In the genomic region with DNA sequence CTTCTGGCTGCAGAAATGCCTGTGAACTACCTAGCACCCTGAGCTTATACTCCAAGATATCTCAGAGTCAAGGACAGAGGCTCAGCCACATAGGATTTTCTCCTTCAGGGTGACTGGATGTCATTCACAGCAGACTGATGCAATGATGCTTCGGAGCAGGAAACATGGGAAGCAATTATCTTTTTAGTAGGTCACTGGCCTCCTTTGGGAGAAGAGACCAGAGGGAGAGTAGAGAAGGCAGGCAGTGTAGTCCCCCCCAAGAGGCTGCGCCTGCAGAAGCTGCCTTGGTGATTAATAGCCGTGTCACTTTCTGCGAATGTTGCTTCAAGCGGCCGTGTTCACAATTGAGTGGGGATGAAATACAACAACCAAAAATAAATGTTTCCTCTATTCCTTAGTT, we compare ENCODE assay signal across 9 mouse cellular contexts.
DNase-seq lines count a peak whose midpoint lies in the region; ATAC-seq and TF ChIP-seq lines count a peak whose summit lies in the region.
"Had no signal": no experiment of that assay in that cellular context is flagged by ENCODE, and none has a peak within 500 bp of the region (broad histone marks: within the 10 kb centered on the region; RNA-seq: fewer than 3 reads in every experiment).

No protein-coding gene starts in this region.

- no peaks in the 10 kb centered on the region for H3K36me3 ChIP-seq in hindbrain, embryonic 11.5 days (ENCODE audit: control insufficient read depth, insufficient read depth, low read length)
- no peaks in the 10 kb centered on the region for H3K36me3 ChIP-seq in hindbrain, embryonic 10.5 days
- H3K36me3 ChIP-seq in midbrain, embryonic 15.5 days (replicated peaks), result no peaks in the 10 kb centered on the region
- H3K36me3 ChIP-seq in thymus, adult 2 months (ENCODE audit: control insufficient read depth, insufficient read depth, low read length), result no peaks in the 10 kb centered on the region
- H3K36me3 ChIP-seq in kidney, adult 2 months (ENCODE audit: control insufficient read depth, insufficient read depth, low read length), result no peaks in the 10 kb centered on the region

- H3K4me3 ChIP-seq in hindbrain, embryonic 11.5 days (ENCODE audit: low read depth, low read length), result no peak overlapping the region
- no peak overlapping the region for H3K4me3 ChIP-seq in hindbrain, embryonic 10.5 days
- no peak overlapping the region for H3K4me3 ChIP-seq in midbrain, embryonic 15.5 days
- no peak overlapping the region for H3K4me3 ChIP-seq in thymus, adult 2 months (ENCODE audit: control insufficient read depth, insufficient read depth, low read length)
- H3K4me3 ChIP-seq in kidney, adult 2 months (ENCODE audit: insufficient read depth, low read depth, low read length), result no peak overlapping the region
- H3K4me3 ChIP-seq: gastrocnemius, adult 2 months had no signal

- no peak for TF ChIP-seq CTCF in thymus, adult 2 months (IDR thresholded peaks at IDR 0.05; ENCODE audit: borderline replicate concordance, control insufficient read depth, extremely low read depth, insufficient read depth, low read length, poor library complexity)
- no peak for TF ChIP-seq CTCF in kidney, adult 2 months (conservative IDR thresholded peaks at IDR 0.05; ENCODE audit: insufficient read depth, insufficient read length, low read depth, low read length)

- no peaks in the 10 kb centered on the region for H3K9me3 ChIP-seq in hindbrain, embryonic 11.5 days (ENCODE audit: control insufficient read depth, low read length)
- no peaks in the 10 kb centered on the region for H3K9me3 ChIP-seq in hindbrain, embryonic 10.5 days
- H3K9me3 ChIP-seq in midbrain, embryonic 15.5 days, result no peaks in the 10 kb centered on the region

- H3K4me1 ChIP-seq in hindbrain, embryonic 11.5 days (replicated peaks; ENCODE audit: control insufficient read depth, insufficient read depth, low read length), result peaks cover 3% of the 10 kb centered on the region; the same call in 1 of the 2 replicates
- H3K4me1 ChIP-seq in hindbrain, embryonic 10.5 days (replicated peaks), result peaks cover 22% of the 10 kb centered on the region
- H3K4me1 ChIP-seq in midbrain, embryonic 15.5 days, result peaks cover 17% of the 10 kb centered on the region
- 0 out of 2 replicates have a peak, but pooled peaks cover 2% of the 10 kb centered on the region for H3K4me1 ChIP-seq in thymus, adult 2 months (replicated peaks; ENCODE audit: control insufficient read depth, insufficient read depth, low read length)
- H3K4me1 ChIP-seq in kidney, adult 2 months (ENCODE audit: control insufficient read depth, insufficient read depth, low read length), result no peaks in the 10 kb centered on the region

- no peaks in the 10 kb centered on the region for H3K27me3 ChIP-seq in hindbrain, embryonic 11.5 days (ENCODE audit: control insufficient read depth, insufficient read depth, low read length)
- H3K27me3 ChIP-seq in hindbrain, embryonic 10.5 days (ENCODE audit: insufficient read depth, poor library complexity, severe bottlenecking), result no peaks in the 10 kb centered on the region
- no peaks in the 10 kb centered on the region for H3K27me3 ChIP-seq in midbrain, embryonic 15.5 days (replicated peaks)
- H3K27me3 ChIP-seq in thymus, adult 2 months (ENCODE audit: control insufficient read depth, insufficient read depth, low read length), result no peaks in the 10 kb centered on the region; the same call in 1 of the 2 replicates
- no peaks in the 10 kb centered on the region for H3K27me3 ChIP-seq in kidney, adult 2 months (replicated peaks; ENCODE audit: control insufficient read depth, insufficient read depth, low read length)

- H3K9ac ChIP-seq in hindbrain, embryonic 11.5 days (ENCODE audit: low read depth, low read length), result no peak overlapping the region
- no peak overlapping the region for H3K9ac ChIP-seq in midbrain, embryonic 15.5 days

- TF ChIP-seq POLR2A in thymus, adult 2 months (IDR thresholded peaks at IDR 0.05; ENCODE audit: control insufficient read depth, extremely low read depth, insufficient read depth, low read length, poor library complexity), result no peak
- no peak for TF ChIP-seq POLR2A in kidney, adult 2 months (IDR thresholded peaks at IDR 0.05; ENCODE audit: low read depth, low read length)

- H3K27ac ChIP-seq in hindbrain, embryonic 11.5 days (ENCODE audit: low read depth, low read length), result 0 out of 2 replicates have a peak overlapping the region, but pooled peaks have one; percentile 19
- no peak overlapping the region for H3K27ac ChIP-seq in hindbrain, embryonic 10.5 days
- peak overlapping the region; percentile 61 for H3K27ac ChIP-seq in midbrain, embryonic 15.5 days
- no peak overlapping the region for H3K27ac ChIP-seq in thymus, adult 2 months (ENCODE audit: control insufficient read depth, insufficient read depth, low read length)
- no peak overlapping the region for H3K27ac ChIP-seq in kidney, adult 2 months (ENCODE audit: insufficient read depth, low read depth, low read length)
- H3K27ac ChIP-seq: gastrocnemius, adult 2 months had no signal

- H3K4me2 ChIP-seq in hindbrain, embryonic 11.5 days (replicated peaks; ENCODE audit: low read depth, low read length), result no peak overlapping the region
- no peak overlapping the region for H3K4me2 ChIP-seq in midbrain, embryonic 15.5 days

- peak; percentile 31 for DNase-seq in hindbrain, embryonic 11.5 days (ENCODE audit: low spot score)
- no peak for DNase-seq in hindbrain, embryonic 10.5 days (ENCODE audit: low spot score)
- DNase-seq in right cerebral cortex, adult 18-20 months, result peak; percentile 21
- no peak for DNase-seq in right cerebral cortex, postnatal 14 days
- peak; percentile 15 for DNase-seq in right cerebral cortex, postnatal 4 days
- no peak for DNase-seq in thymus, adult 2 months
- DNase-seq in kidney, adult 2 months, result no peak

- 31% methylated on average over 6 of the region's 6 CpGs for WGBS in hindbrain, embryonic 11.5 days
- WGBS in hindbrain, embryonic 10.5 days, result 59% methylated on average over 6 of the region's 6 CpGs
- WGBS in midbrain, embryonic 15.5 days, result 34% methylated on average over 6 of the region's 6 CpGs
- whole genome bisulfite sequencing in thymus, adult 2 months, result 76% methylated on average over 6 of the region's 6 CpGs
- 22% methylated on average over 6 of the region's 6 CpGs for WGBS in kidney, adult 2 months

- ATAC-seq in hindbrain, embryonic 11.5 days (ENCODE audit: low FRiP score), result no peak
- peak; percentile 62; the same call in 1 of the 2 replicates for ATAC-seq in midbrain, embryonic 15.5 days (replicated peaks)

Comparison
In these comparisons a context has a peak if more than half of its experiments do, and no peak if none do; other contexts are left out.
1. DNase-seq: peak in hindbrain, embryonic 11.5 days (single experiment), right cerebral cortex, adult 18-20 months (single experiment) and right cerebral cortex, postnatal 4 days (single experiment); none in hindbrain, embryonic 10.5 days (single experiment), right cerebral cortex, postnatal 14 days (single experiment), thymus, adult 2 months (single experiment) and kidney, adult 2 months (single experiment).
2. H3K27ac ChIP-seq: peak in hindbrain, embryonic 11.5 days (single experiment) and midbrain, embryonic 15.5 days (single experiment); none in hindbrain, embryonic 10.5 days (single experiment), thymus, adult 2 months (single experiment) and kidney, adult 2 months (single experiment).